Mouse (Mus musculus) mammary gland, adult 2 months (tissue): ENCODE measurements around the gene Gm7995. TPM values are rescaled to one million over a fixed set of nuclear protein-coding genes. Genes with fewer than 3 reads are reported as not detected.

ENCODE experiments used
- polyA plus RNA-seq: library from polyadenylated mRNA; depleted of rRNA; stranded (reverse); fragments of >200 nt; gene quantifications from 2 replicates; pipeline ENCODE4 v1.2.3, GENCODE M21; 2012; ENCODE audit warnings: low replicate concordance; rRNA removed

Gm7995 gene
- polyA plus RNA-seq: not detected in 2 replicates

DNA sequence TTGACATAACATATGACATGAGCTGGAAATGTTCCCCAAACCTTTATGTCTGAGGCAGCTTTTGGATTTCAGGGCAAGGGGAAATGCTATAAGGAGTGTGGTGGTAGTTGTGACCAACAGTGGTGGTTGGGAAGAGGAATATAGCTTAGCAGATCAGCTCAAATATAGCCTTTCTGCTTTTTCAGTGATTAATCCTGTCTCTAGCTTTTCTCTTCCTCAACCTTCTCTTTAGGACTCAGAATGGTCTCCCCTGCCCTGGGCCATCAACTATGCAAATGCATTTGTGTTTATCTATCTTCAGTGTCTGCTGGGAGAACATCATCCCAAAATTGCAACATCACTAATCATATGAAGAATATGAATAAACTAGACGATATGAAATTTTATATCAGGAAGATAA lies at the start of gene Gm7995:
Gm7995 (plus strand) TSS at position 301 of the 400 bp plus-strand sequence.

DNA sequence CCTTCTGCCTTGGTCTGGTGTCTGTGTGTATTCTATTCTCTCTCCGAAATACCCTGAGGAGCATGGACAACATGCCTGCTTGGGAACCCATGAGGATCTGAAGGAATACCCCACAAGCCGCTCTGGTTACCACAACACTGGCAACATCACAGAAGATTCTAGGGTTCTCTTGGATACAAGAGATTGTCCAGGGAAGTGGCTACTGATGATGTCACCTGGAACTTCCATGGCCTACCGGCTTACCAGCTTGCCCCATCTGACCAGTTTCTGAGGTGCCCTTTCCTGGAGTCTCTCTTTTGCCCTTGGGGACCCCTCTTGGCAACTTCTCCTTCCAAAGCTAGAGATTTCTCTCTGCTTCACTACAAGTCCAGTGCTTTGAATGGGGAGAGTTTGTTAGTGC lies 12.8 kb upstream of the Gm7995 start, which contains the start of gene Gm9611:
Gm9611 (minus strand) TSS at position 101 of the 400 bp plus-strand sequence.

Other genes with a start within 250 kb of the Gm7995 start
- not detected in 2 replicates for gene Gm7951, start 192.8 kb upstream of the Gm7995 start, polyA plus RNA-seq
- not detected in 2 replicates for gene Gm17027, start 147.6 kb upstream of the Gm7995 start, polyA plus RNA-seq
- not detected in 2 replicates for gene Gm3573, start 119.4 kb upstream of the Gm7995 start, polyA plus RNA-seq
- gene Gm17026, start 50.2 kb upstream of the Gm7995 start, polyA plus RNA-seq: not detected in 2 replicates
- not detected in 2 replicates for gene Gm9611, start 12.9 kb upstream of the Gm7995 start, polyA plus RNA-seq
- gene Gm8005, start 129.5 kb downstream of the Gm7995 start, polyA plus RNA-seq: not detected in 2 replicates
- not detected in 2 replicates for gene Gm8011, start 153.7 kb downstream of the Gm7995 start, polyA plus RNA-seq
- not detected in 2 replicates for gene Gm8020, start 192.1 kb downstream of the Gm7995 start, polyA plus RNA-seq
- not detected in 2 replicates for gene Gm8024, start 214.1 kb downstream of the Gm7995 start, polyA plus RNA-seq